8 mouse cellular contexts compared by ENCODE assay signal in genomic region chr14:105177238-105177693, GRCm38 (mm10). TPM values are rescaled to one million over a fixed set of nuclear protein-coding genes. Genes with fewer than 3 reads are reported as not detected.
DNase-seq lines count a peak whose midpoint lies in the region; ATAC-seq lines count a peak whose summit lies in the region.

TSS of gene Rbm26 (minus strand) at chr14:105177327.

- peak; percentile 93 for DNase-seq in T-cell, adult 2 months (ENCODE audit: low spot score)
- peak; percentile 96 to 97 for DNase-seq in cerebellum, postnatal 36 days
- peak; percentile 95 to 96 for DNase-seq in frontal cortex, postnatal 36 days (ENCODE audit: low spot score in 2 of 2)
- DNase-seq in left cerebral cortex, adult 11 months (ENCODE audit: low spot score), result peak; percentile 89
- peak; percentile 97 to 98 for DNase-seq in lung, postnatal 4 days
- peak; percentile 94 for DNase-seq in retina, postnatal 7 days (ENCODE audit: low read depth, low spot score)
- peak; percentile 97 for DNase-seq in urinary bladder, adult 2 months (ENCODE audit: low spot score)

- peak; percentile 96 for ATAC-seq in hindbrain, embryonic 15.5 days (ENCODE audit: low FRiP score, low read depth)

- H3K9me3 ChIP-seq in hindbrain, embryonic 15.5 days, result no peaks in the 10 kb centered on the region

- H3K36me3 ChIP-seq in hindbrain, embryonic 15.5 days, result no peaks in the 10 kb centered on the region

- peak within 1 kb of the TSS; percentile 77 for H3K4me3 ChIP-seq in hindbrain, embryonic 15.5 days

- peak within 1 kb of the TSS; percentile 95 for H3K4me2 ChIP-seq in hindbrain, embryonic 15.5 days

- peaks cover 32% of the 10 kb centered on the region for H3K4me1 ChIP-seq in hindbrain, embryonic 15.5 days (replicated peaks)

- H3K9ac ChIP-seq in hindbrain, embryonic 15.5 days, result peak within 1 kb of the TSS; percentile 96

- H3K27ac ChIP-seq in hindbrain, embryonic 15.5 days (replicated peaks), result peak within 1 kb of the TSS; percentile 98

- WGBS in hindbrain, embryonic 15.5 days, result under 1% methylated on average over 28 of the region's 28 CpGs

- H3K27me3 ChIP-seq in hindbrain, embryonic 15.5 days, result no peaks in the 10 kb centered on the region

RNA-seq across cellular contexts. Expression of gene Rbm26, which starts in this region (rescaled TPM):
- 26.2 and 28.6 TPM in 2 replicates for polyA plus RNA-seq in hindbrain, embryonic 15.5 days (2015; fragmentation: Nextera tagmentation; extraction: Ambion mirVana)
- polyA plus RNA-seq in urinary bladder, adult 2 months (2012; rRNA removed), result 31.4 and 36.2 TPM in 2 replicates

Comparison
In these comparisons a context has a peak if more than half of its experiments do, and no peak if none do; other contexts are left out.
1. Peak in every context shown above with its lines: DNase-seq, ATAC-seq, H3K4me3 ChIP-seq and H3K27ac ChIP-seq.